11 mouse cellular contexts compared by ENCODE assay signal in the genomic region with DNA sequence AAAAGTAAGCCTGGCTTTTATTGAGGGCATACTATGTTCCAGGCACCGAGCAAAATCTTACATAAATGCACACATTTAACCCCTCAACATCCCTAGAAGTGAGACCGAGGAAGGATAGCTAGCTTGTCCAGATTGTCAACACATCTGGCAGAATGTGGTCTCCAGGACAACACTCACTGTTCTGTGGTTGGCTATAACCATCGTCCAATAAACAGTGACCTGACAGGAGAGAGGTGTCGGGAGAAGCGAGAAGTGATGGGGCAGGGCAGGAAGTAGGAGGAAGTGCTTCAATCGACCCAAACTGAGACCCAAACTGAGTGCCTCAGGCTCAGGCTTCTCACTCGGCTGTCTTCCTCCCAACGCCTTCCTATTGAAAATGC.
DNase-seq lines count a peak whose midpoint lies in the region; ATAC-seq and TF ChIP-seq lines count a peak whose summit lies in the region.
"Had no signal": no experiment of that assay in that cellular context is flagged by ENCODE, and none has a peak within 500 bp of the region (broad histone marks: within the 10 kb centered on the region; RNA-seq: fewer than 3 reads in every experiment).

No protein-coding gene starts in this region.

- 40% methylated on average over 8 of the region's 8 CpGs for WGBS in kidney, adult 2 months
- WGBS in liver, embryonic 15.5 days (ENCODE audit: insufficient replicate concordance): 43% methylated on average over 8 of the region's 8 CpGs

- H3K36me3 ChIP-seq in kidney, adult 2 months (ENCODE audit: control insufficient read depth, insufficient read depth, low read length): no peaks in the 10 kb centered on the region
- no peaks in the 10 kb centered on the region for H3K36me3 ChIP-seq in liver, embryonic 15.5 days (replicated peaks)
- H3K36me3 ChIP-seq: hindbrain, embryonic 10.5 days; midbrain, embryonic 10.5 days; stomach, embryonic 15.5 days had no signal

- no peaks in the 10 kb centered on the region for H3K9me3 ChIP-seq in liver, embryonic 15.5 days (replicated peaks)
- H3K9me3 ChIP-seq: hindbrain, embryonic 10.5 days; midbrain, embryonic 10.5 days; stomach, embryonic 15.5 days had no signal

- H3K4me2 ChIP-seq in liver, embryonic 15.5 days: peak overlapping the region; percentile 77
- H3K4me2 ChIP-seq: stomach, embryonic 15.5 days had no signal

- H3K27ac ChIP-seq in kidney, adult 2 months (ENCODE audit: insufficient read depth, low read depth, low read length): peak overlapping the region; percentile 96
- H3K27ac ChIP-seq in brown adipose tissue, adult 24 weeks (replicated peaks; ENCODE audit: low read depth, low read length): peak overlapping the region; percentile 93
- H3K27ac ChIP-seq in liver, embryonic 15.5 days (replicated peaks): peak overlapping the region; percentile 98

- no peak overlapping the region for H3K4me3 ChIP-seq in kidney, adult 2 months (ENCODE audit: insufficient read depth, low read depth, low read length)
- H3K4me3 ChIP-seq in brown adipose tissue, adult 24 weeks (ENCODE audit: insufficient read depth, low read depth, low read length): no peak overlapping the region
- no peak overlapping the region for H3K4me3 ChIP-seq in liver, embryonic 15.5 days (replicated peaks)
- H3K4me3 ChIP-seq: hindbrain, embryonic 10.5 days; midbrain, embryonic 10.5 days; stomach, embryonic 15.5 days had no signal

- no peak for TF ChIP-seq POLR2A in kidney, adult 2 months (IDR thresholded peaks at IDR 0.05; ENCODE audit: low read depth, low read length)

- peak overlapping the region; percentile 76; the same call in 1 of the 2 replicates for H3K9ac ChIP-seq in liver, embryonic 15.5 days
- H3K9ac ChIP-seq: stomach, embryonic 15.5 days had no signal

- DNase-seq in kidney, adult 2 months: no peak
- DNase-seq in kidney, postnatal 10 days: no peak
- peak; percentile 42 for DNase-seq in CD4-positive helper T cell, adult 2 months (ENCODE audit: low read depth, low spot score)
- DNase-seq in Muller cell, postnatal 12 days (ENCODE audit: inconsistent ontology term): no peak
- no peak for DNase-seq in retina, embryonic 14.5 days (ENCODE audit: low spot score)

- no peaks in the 10 kb centered on the region for H3K27me3 ChIP-seq in kidney, adult 2 months (replicated peaks; ENCODE audit: control insufficient read depth, insufficient read depth, low read length)
- no peaks in the 10 kb centered on the region for H3K27me3 ChIP-seq in liver, embryonic 15.5 days
- H3K27me3 ChIP-seq: stomach, embryonic 15.5 days had no signal

- no peak for ATAC-seq in liver, embryonic 15.5 days (ENCODE audit: insufficient read depth)
- ATAC-seq in erythroid progenitor cell, adult 5-6 weeks (replicated peaks; ENCODE audit: low FRiP score, poor library complexity, severe bottlenecking): no peak

- TF ChIP-seq CTCF in kidney, adult 2 months (conservative IDR thresholded peaks at IDR 0.05; ENCODE audit: insufficient read depth, insufficient read length, low read depth, low read length): no peak

- peaks cover 26% of the 10 kb centered on the region for H3K4me1 ChIP-seq in kidney, adult 2 months (ENCODE audit: control insufficient read depth, insufficient read depth, low read length)
- peaks cover 14% of the 10 kb centered on the region for H3K4me1 ChIP-seq in brown adipose tissue, adult 24 weeks (ENCODE audit: control insufficient read depth, insufficient read depth, insufficient read length, low read length)
- peaks cover 95% of the 10 kb centered on the region for H3K4me1 ChIP-seq in liver, embryonic 15.5 days (replicated peaks)
